Mouse (Mus musculus) liver, embryonic 14.5 days (tissue): ENCODE results near the gene Cetn4. TPM values are rescaled to one million over a fixed set of nuclear protein-coding genes. Genes with fewer than 3 reads are reported as not detected.
A peak's percentile ranks its signal among the peaks of the same experiment; 100 is the strongest.

Experiments
- ATAC-seq: fragments of 200-750 bp; cut with Nextera tagmentation; 2 replicates; pipeline ENCODE4 v1.8.0; 2017; ENCODE audit warnings: moderate number of reproducible peaks, mild to moderate bottlenecking, moderate library complexity; ENCODE audit not compliant: insufficient read depth
- DNase-seq, 3 experiments: peaks; one replicate each; pipeline ENCODE4 v3.0.0-alpha.2; 2012 to 2013; ENCODE audit warnings: low read depth in 3 of 3, low spot score in 3 of 3
- H3K27ac ChIP-seq: fragments of 300-500 bp; sonication (generic); 2 replicates; pipeline ENCODE4 v1.5.1; 2014; ENCODE audit warnings: moderate library complexity, mild to moderate bottlenecking, control low read depth, inconsistent platforms
- H3K27me3 ChIP-seq: fragments of 300-500 bp; sonication (generic); 2 replicates; pipeline ENCODE4 v1.6.1; 2014; ENCODE audit warnings: mild to moderate bottlenecking, low read length, moderate library complexity; ENCODE audit not compliant: control insufficient read depth, insufficient read depth
- H3K36me3 ChIP-seq: fragments of 300-500 bp; sonication (generic); replicated peaks from 2 replicates; pipeline ENCODE4 v1.6.1; 2014; ENCODE audit warnings: low read depth; ENCODE audit not compliant: control insufficient read depth, insufficient read depth
- H3K4me1 ChIP-seq, 2 experiments: fragments of 200-500 bp in 1 of 2; fragments of 300-500 bp in 1 of 2; sonication (generic) in 1 of 2; replicated peaks; 2 replicates each; pipeline ENCODE4 v1.6.1; 2012 to 2014; ENCODE audit warnings: antibody characterized with exemption in 1 of 2, inconsistent platforms in 1 of 2, low read length in 1 of 2; ENCODE audit not compliant: control insufficient read depth in 2 of 2, insufficient read depth in 2 of 2
- H3K4me2 ChIP-seq: fragments of 300-500 bp; sonication (generic); 2 replicates; pipeline ENCODE4 v1.6.1; 2014; ENCODE audit warnings: low read depth, mild to moderate bottlenecking, control low read depth, moderate library complexity
- H3K4me3 ChIP-seq, 2 experiments: fragments of 200-500 bp in 1 of 2; fragments of 300-500 bp in 1 of 2; sonication (generic) in 1 of 2; 2 replicates each; pipeline ENCODE4 v1.5.1; 2012 to 2014; ENCODE audit warnings: low read depth in 2 of 2, low read length in 2 of 2, mild to moderate bottlenecking in 2 of 2, control low read depth in 1 of 2, inconsistent platforms in 1 of 2, moderate library complexity in 1 of 2; ENCODE audit not compliant: insufficient read depth in 1 of 2
- H3K9ac ChIP-seq: fragments of 300-500 bp; sonication (generic); replicated peaks from 2 replicates; pipeline ENCODE4 v1.6.1; 2014; ENCODE audit warnings: mild to moderate bottlenecking, control low read depth, moderate library complexity
- H3K9me3 ChIP-seq: fragments of 300-500 bp; sonication (generic); 2 replicates; pipeline ENCODE4 v1.6.1; 2016; ENCODE audit warnings: low read length, mixed read lengths; ENCODE audit not compliant: control insufficient read depth
- CTCF ChIP-seq: IDR thresholded peaks from 2 replicates; pipeline ENCODE4 v1.5.1; 2016; ENCODE audit warnings: antibody characterized with exemption, low read depth, control low read depth
- EP300 ChIP-seq: IDR thresholded peaks from 2 replicates; pipeline ENCODE4 v1.6.1; 2016; ENCODE audit warnings: antibody characterized with exemption, low read depth
- WGBS: fragments of 180-500 bp; shearing (Covaris S2); extraction: QIAGEN DNeasy Blood & Tissue Kit; methylation state at CpG from one replicate; pipeline ENCODE4 v1.1.7; 2014; ENCODE audit not compliant: insufficient replicate concordance; 5-methylcytosine and 5-hydroxymethylcytosine counted together
- polyA plus RNA-seq, 2 experiments: library from polyadenylated mRNA; depleted of rRNA in 1 of 2; stranded (reverse) in 1 of 2; unstranded in 1 of 2; fragments of >200 nt; fragmentation: Nextera tagmentation in 1 of 2; extraction: Ambion mirVana in 1 of 2; gene quantifications; 2 replicates each; pipeline versions ENCODE4 v1.2.1 to v1.2.3; 2012 to 2014

Cetn4 gene
- polyA plus RNA-seq, 2 experiments = 1.6 to 1.9 TPM

DNA sequence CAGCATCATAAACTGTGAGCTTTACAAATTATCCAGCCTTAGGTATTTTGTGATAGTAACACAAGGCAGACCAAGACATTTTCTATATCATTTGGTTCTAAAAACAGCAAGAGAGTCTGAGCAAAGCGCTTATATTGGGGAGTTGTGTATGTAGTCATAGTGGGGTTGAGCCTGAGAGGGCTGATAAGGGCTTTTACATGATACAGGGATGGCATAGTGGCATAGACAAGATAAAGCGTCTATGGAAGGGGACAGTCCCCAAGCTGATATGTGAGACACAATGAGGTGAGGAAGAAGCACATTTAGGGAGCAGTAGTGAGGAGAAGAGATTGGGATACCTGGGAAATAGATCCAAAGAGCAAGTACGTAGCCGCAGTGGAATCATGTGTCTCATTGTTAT lies 21.5 kb upstream of the Cetn4 start:
- no peak overlapping the region for H3K9ac ChIP-seq
- H3K27ac ChIP-seq = no peak overlapping the region
- 47% methylated on average over 4 of the region's 4 CpGs for WGBS
- peak; percentile 60 for ATAC-seq
- H3K4me3 ChIP-seq = no peak overlapping the region
- H3K9me3 ChIP-seq = no peaks in the 10 kb centered on the region
- no peaks in the 10 kb centered on the region for H3K27me3 ChIP-seq
- H3K36me3 ChIP-seq = no peaks in the 10 kb centered on the region
- no peak for DNase-seq
- no peak overlapping the region for H3K4me2 ChIP-seq
- peaks cover 20 to 34% of the 10 kb centered on the region in 2 experiments for H3K4me1 ChIP-seq
- TF ChIP-seq EP300 (peak; percentile 69), CTCF (no peak)

DNA sequence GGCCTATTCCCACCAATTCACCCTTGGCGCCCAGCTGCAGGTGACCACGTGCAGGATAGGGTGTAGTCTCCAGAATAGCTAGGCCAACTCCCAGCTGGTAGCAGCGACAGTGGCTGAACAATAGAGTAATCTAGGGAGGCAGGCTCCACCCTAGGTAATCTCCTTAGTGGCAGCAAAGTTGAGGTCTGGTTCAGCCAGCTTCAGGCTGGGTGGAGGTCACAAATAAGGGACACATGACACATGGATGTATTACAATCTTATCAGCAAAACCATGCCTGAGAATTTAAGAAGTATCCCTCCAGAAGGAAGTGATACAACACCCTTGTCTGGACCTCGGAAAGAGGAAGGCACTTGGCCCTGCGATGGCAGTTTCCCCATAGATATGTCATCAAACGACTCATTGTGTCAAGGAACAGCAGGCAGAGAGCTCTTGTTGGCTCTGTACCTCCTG lies 19.5 kb upstream of the Cetn4 start:
- Histone ChIP-seq H3K4me1 (peaks cover 20 to 36% of the 10 kb centered on the region in 2 experiments), H3K9me3 (no peaks in the 10 kb centered on the region), H3K36me3 (no peaks in the 10 kb centered on the region), H3K9ac (no peak overlapping the region), H3K27ac (peak overlapping the region; percentile 47), H3K4me3 (no peak overlapping the region), H3K4me2 (no peak overlapping the region), H3K27me3 (no peaks in the 10 kb centered on the region)
- 6% methylated on average over 6 of the region's 6 CpGs for WGBS
- TF ChIP-seq CTCF = no peak
- peak; percentile 88 for TF ChIP-seq EP300
- ATAC-seq = peak; percentile 89
- DNase-seq = peak; percentile 28 to 56 (median 41)

- Histone ChIP-seq H3K4me2 (no peak overlapping the region), H3K27ac (no peak overlapping the region), H3K4me1 (peaks cover 33 to 51% of the 10 kb centered on the region in 2 experiments), H3K4me3 (no peak overlapping the region), H3K9me3 (no peaks in the 10 kb centered on the region), H3K36me3 (no peaks in the 10 kb centered on the region), H3K9ac (no peak overlapping the region), H3K27me3 (no peaks in the 10 kb centered on the region)
- TF ChIP-seq EP300 (no peak), CTCF (no peak)
- ATAC-seq (no peak), DNase-seq (no peak)
- WGBS = 72% methylated on average over 1 of the region's 1 CpGs
Observed at GRCm38 (mm10) chr3:37329963-37330362, 17.5 kb upstream of the Cetn4 start.

DNA sequence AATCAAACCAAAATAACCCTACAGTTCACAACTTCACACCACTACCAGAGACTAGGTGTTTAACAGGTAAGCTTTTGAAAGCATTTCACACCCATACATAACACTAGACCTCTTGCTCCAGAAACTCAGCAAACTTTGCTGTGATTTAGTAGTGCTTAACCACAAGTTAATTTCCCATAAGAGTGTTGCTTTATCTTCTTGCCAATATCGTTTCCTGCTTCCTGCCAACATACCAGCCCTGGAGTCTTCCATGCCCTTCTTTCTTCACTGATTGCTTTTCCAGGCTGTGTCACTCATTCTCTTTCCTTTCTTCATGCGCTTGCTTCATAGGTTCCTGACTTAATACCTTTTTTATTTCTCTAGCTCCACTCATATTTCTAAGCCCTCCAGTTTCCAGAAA lies 16.0 kb upstream of the Cetn4 start:
- Histone ChIP-seq H3K9ac (no peak overlapping the region), H3K27ac (no peak overlapping the region), H3K4me2 (no peak overlapping the region), H3K36me3 (no peaks in the 10 kb centered on the region), H3K27me3 (no peaks in the 10 kb centered on the region), H3K4me1 (peaks cover 23 to 40% of the 10 kb centered on the region in 2 experiments), H3K4me3 (no peak overlapping the region), H3K9me3 (no peaks in the 10 kb centered on the region)
- DNase-seq (no peak), ATAC-seq (no peak)
- WGBS = 41% methylated on average over 2 of the region's 2 CpGs
- TF ChIP-seq CTCF (no peak), EP300 (no peak)

GRCm38 (mm10) chr3:37326627-37327026 lies 14.1 kb upstream of the Cetn4 start:
- ATAC-seq (no peak), DNase-seq (no peak)
- Histone ChIP-seq H3K4me1 (peaks cover 13 to 27% of the 10 kb centered on the region in 2 experiments), H3K9ac (no peak overlapping the region; the same call in 1 of the 2 replicates), H3K4me2 (peak overlapping the region; percentile 15; the same call in 1 of the 2 replicates), H3K9me3 (no peaks in the 10 kb centered on the region), H3K27me3 (no peaks in the 10 kb centered on the region), H3K36me3 (no peaks in the 10 kb centered on the region), H3K4me3 (no peak overlapping the region), H3K27ac (no peak overlapping the region)
- TF ChIP-seq CTCF (no peak), EP300 (peak; percentile 71)
- 24% methylated on average over 3 of the region's 3 CpGs for WGBS
